Mouse (Mus musculus) kidney, adult 2 months (tissue): ENCODE data around the gene Plcl1.

ENCODE experiments used
- CTCF ChIP-seq: fragments of 200-500 bp; conservative IDR thresholded peaks from 2 replicates; pipeline ENCODE4 v1.5.1; 2011; ENCODE audit warnings: low read depth, mild to moderate bottlenecking, control low read depth, low read length, moderate library complexity, mixed read lengths; ENCODE audit not compliant: insufficient read depth, insufficient read length
- POLR2A ChIP-seq: fragments of 200-500 bp; IDR thresholded peaks from one replicate; pipeline ENCODE4 v1.6.1; 2011; ENCODE audit warnings: low read depth, low read length, control low read depth

DNA sequence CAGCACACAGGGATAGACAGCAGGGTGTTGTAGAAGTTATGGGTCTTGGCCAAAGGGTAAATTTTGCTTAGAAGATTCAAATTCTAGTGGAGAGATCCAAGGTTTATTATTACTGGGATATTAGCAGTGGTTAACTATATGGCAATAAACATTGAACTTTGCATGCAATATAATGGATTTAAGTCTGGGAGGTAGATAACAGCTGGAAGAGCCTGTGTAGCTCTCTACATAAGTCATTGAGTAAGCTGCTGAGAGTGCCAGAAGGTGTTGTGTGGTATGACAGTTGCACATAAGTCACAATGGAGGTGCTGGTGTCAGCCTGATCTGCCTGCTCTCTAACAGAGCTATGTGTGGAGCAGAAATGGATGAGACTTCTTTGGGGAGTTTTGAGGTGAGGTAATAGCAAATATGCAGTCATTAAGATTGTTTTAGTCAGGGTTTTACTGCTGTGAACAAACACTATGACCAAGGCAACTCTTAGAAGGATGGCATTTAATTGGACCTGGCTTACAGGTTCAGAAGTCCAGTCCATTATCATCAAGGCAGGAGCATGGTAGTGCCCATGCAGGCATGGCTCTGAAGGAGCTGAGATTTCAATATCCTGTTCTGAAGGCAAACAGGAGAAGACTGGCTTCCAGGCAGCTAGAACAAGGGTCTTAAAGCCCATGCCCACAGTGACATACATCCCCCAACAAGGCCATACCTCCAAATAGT is 364.5 kb downstream of the Plcl1 start:
- TF ChIP-seq CTCF = no peak
- TF ChIP-seq POLR2A = no peak
